Mouse (Mus musculus) kidney, adult 8-10 months (tissue): ENCODE results near the gene Gm2a.
A peak's percentile ranks its signal among the peaks of the same experiment; 100 is the strongest.

ENCODE experiments used
- DNase-seq, 2 experiments: peaks; one replicate each; pipeline ENCODE4 v3.0.0; 2022

The Gm2a gene

DNA sequence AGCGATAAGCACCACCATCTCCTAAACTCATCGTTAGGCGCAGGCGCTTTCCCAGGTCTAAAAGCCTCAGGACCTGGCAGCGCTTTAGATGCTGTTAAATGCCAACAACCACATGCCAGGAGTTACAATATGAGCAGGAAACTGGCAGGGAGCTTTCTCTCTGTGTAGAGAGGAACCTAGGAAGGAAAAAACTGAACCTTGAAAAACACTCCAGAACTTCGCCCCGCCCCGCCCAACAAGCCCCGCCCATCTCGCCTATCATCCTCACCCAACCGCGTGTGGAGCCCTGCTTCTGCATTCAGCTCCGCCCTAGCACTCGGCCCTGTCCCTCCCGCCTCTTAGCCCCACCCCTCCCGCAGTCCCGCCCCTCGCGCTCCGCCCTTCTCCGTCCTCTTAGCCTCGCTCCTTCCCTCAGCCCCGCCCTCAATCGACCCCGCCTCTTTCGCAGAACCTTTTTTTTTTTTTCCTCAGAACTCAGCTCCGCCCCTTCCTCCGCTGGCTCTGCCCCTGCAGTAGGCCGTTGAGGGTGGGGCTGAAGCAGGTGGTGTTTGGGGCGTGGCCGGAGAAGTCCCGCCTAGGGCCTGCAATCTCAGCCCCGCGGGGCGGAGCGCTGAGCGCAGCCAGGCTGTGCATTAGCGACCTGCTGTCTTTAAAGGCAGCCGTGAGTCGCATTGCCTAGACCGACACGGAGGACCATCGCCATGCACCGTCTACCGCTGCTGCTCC lies at the start of gene Gm2a:
Gene Gm2a (plus strand): TSS at position 653 of the 726 bp plus-strand sequence.
- peak; percentile 97 for DNase-seq

DNA sequence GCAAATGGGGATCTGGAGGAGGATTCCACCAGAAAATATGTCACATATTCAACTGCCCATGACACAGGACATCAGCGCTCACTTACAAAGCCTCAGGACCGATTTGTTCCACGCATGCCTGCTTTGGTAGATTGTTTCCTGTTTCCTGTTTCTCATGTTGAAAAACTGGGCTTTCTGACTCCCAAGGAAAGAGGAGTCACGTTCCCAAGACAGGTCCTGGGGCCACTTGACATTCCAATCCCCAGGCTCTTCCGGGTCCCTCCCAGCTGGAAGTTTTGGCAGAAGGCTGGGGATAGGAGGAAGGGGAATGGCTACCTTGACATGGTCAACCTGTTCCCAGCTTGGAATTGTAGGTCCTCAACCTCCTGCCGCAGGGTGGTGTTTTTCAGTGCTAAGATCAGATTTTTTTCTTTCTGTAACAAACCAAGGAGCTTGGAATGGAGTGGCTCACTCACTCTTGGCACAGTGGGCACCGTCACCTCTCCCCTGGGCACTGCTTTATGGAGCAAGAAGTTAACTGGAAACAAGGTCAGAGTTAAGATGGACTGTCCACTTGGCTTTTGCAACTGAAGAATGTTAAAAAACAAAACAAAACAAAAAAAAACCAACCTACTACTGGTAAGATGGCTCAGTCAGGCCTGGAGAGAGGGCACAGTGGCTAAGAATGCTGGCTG lies 46.9 kb upstream of the Gm2a start:
- peak in 1 of 2 experiments; percentile 32 for DNase-seq

DNA sequence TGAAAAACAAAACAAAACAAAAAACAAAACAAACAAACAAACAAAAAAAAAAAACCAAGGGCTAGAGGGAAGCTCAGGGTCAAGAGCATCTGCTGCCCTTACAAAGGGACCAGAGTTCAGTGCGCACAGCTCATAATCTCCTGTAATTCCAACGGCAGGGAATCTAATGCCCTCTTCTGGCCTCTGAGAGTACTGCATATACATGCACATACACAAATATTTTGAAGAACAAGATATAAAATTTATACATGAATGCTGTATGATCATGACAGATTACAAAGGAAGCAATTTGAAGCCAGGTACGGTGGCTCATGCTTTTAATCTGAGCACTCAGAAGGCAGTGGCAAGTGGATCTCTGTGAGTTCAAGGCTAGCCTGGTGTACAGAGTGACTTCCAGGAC lies 40.4 kb upstream of the Gm2a start:
- no peak for DNase-seq

DNA sequence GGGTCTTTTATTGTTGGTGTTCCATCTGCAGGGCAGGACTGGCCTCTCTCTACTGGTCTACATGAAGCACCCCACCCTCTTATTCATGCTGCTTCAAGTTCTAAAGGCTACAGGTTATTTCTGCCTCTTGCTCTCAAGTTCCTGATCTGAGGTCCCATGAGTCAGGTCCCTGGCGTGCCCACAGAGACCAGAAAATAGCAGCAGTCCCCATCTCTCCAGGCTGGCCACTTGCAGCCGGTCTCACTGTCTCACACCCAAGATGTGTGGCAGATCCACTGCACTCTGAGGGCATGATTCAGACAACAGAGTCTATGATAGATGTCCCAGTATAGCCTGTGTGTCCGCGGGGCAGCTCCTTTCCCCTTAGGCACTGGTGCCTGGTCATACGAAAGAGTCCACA lies 37.1 kb upstream of the Gm2a start:
- DNase-seq: no peak

DNA sequence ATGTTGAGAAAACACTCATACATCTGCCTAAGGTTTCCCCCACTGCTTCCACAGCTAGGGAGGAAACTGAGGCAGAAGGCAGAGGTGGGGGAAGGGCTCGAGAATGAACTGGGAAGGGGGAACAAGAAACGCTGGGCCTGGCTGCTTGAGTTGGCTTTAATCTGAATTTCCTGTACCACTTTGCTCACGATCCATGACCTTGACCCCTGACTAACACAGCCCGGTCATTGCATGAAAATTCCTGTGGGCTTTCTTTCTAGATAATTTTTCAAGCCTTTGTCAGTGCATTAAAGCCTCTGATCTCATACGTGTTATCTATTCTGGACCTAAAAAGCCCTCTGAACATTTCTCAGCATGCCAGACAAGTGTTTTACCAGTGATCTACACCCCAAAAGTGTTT lies 35.1 kb upstream of the Gm2a start:
- no peak for DNase-seq

DNA sequence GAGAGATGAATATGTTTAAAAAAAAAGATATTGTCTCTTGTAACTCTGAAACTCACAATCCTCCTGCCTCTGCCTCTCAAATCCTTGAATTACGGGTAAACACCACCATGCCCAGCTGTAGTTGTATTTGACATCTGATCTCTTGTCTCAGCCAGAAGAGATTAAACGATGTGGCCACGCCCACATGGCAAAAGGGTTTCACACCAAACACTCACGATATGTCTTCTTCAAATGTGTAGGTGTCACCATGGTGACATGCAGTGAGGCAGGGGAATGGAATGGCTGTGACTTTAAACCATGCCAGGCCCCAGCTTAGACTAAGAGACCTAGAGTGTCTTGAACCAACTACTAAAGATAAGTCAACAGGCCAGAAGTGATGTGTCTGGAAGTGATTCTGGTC lies 31.0 kb upstream of the Gm2a start:
- DNase-seq: no peak

DNA sequence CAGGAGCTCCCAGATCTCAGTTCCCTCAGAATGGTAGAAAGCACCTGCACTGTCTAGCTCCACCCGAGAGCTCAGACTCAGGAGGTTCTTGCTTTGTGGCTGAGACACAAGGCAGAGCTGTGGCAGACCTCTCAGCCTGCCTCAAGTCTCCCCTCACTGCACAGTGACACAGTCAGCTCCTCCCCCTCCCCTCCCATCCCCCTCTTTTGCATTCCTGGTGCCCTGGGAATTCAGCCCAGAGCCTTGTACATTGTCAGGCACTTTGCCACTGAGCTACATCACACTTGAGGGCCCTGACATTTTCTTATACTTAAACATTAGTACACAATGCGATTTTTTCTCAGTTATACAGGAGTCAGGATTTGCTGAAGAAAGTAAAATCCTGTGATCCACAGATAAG lies 28.9 kb upstream of the Gm2a start:
- no peak for DNase-seq

DNA sequence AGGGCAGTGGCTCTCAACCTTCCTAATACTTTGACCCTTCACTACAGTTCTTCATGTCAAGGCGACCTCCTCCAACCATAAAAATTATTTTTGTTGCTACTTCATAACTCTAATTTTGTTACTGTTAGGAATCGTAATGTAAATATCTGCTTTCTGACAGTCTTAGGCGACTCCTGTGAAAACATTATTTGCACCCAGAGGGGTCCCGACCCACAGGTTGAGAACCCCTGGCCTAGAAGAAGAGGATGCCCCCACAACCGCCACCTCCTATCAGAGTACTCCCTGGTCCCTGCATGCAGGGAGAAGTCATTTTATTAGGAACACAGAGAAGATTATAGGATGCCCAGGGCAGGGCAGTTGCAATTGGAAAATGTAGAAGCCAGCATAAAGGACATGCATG lies 26.6 kb upstream of the Gm2a start:
- DNase-seq: no peak

DNA sequence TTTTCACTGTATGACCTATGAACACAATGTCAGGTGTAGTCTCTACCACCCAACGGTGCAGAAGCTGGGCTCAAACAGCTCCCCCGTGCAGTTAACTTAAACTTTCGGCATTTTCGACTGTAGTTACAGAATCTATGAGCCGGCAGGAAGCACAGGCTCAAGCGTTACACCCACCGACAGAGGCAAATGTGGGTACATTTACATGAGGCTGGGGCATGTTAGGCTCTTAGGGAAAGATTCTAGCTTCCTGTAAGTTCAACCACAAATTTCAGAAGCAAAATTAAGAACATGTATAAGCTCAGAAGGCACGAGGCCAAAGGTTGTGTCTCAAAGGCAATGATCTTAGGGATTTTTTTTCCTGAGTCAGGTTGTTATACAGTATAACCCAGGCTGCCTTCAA lies 25.4 kb upstream of the Gm2a start:
- no peak for DNase-seq

DNA sequence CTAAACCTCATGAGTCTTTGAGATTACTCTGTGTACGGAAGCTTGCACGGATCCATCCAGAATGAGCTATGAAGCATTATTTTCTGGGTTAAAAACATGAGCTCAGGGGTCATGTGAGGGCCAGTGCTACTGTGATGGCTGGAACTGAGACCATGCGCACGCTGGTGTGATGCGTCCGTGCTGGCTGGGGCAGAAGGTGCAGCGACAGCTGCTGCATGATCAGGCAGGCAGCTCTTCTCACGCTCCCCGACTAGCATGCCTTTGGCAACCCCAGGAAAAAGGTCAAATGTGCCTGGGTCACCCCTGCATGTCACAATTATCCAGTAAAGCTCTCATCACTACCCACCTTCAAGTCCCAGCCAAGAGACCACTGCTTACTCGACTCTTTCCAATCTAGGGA lies 24.7 kb upstream of the Gm2a start:
- no peak for DNase-seq

DNA sequence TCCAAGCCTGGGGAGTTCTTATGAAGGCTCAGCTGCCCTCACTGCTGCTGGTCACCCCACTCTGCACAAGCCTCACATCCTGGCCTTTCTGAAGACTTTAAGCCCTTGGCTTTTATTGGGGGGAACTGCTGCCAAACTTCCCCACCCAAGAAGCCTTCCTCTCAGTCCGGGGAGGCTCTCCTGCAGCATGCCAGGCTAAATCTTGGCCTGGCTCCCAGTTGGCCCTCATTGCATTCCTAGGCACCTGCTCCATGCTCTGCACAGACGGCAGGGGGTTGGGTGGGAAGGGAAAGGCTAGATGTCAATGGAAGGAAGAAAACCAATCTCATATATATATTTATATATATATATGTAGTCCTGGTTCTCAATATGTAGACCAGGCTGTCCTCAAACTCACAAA lies 22.3 kb upstream of the Gm2a start:
- peak in 1 of 2 experiments; percentile 17 for DNase-seq

DNA sequence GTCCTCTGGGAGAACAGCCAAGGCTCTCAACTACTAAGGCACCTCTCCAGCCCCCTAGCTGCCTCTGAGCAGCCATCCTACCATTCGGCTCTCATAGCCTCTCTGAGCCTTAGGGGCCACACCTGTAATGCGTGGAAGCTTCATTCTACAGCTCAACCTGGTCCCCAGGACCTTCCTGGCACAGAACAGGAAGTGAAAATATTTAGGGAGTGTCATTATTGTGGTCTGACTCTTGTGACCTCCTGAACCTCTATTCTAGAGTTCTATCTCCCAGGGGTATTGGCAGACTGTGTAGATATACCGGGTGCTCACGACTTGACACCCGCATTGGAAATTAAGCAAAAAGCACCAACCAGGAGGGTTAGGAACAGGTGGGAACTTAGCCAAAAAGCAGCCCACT lies 21.7 kb upstream of the Gm2a start:
- no peak for DNase-seq

DNA sequence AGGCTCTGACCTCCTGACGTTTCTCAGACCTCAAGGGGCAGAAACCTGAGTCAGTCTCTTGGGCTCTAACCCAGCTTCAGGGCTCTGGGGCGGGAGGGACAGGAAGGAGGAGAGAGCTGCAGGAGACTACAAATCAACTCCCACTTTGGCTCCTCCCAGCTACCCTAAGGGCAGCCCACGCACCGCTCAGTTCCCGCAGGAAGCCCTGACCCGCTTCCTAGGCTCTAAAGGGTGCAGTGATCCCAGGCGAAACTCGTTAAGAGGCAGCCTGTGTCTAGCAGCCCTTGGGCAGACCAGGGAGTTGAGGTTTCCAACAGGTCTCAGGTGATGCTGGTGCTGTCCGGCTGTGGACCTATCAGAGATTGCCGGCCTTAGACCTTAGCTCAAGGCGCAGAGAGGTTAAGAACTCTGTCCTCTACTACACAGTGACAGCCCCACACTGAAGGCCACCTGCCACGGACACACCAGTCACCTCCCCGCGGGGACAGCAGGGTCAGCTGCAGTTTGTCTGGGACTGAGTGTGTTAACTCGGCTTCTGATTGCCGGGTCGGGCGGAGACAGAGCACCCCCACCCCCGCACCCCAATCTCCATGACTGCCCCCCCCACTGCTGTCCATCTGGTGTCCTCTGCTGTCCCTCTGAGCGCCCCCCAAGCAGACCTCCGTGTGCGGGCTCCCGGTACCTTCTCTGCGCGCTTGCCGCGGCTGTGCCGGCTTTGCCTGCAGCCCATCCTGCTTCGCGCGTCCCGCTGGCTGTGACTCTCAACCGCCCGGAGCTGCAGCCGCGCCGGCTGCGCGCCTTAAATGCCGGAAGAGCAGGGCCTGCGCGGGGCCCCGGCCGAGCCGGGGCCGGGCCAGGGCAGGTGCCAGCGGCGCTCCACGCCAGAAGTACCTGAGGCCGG lies 20.3 kb upstream of the Gm2a start, which contains the start of gene Ccdc69:
Gene Ccdc69 (minus strand): TSS at position 801 of the 901 bp plus-strand sequence.
- DNase-seq: peak; percentile 50 to 56

DNA sequence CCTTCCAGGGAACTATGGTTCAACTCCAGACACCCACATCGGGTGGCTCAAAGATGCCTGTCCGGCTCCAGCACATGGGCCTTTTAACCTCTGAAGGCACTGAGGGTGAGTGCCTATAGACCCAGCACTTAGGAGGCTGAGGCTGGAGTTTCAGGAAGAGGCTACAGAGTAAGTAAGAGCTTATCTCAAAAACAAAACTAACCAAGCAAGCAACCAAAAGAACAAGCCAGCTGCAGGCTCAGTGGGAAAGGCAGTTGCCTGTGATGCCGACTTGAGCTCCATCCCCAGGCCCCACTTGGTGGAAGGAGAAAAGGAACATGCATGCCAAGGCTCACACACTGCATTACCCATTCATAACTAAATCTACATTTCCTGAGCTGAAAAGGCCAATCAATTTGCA lies 19.4 kb upstream of the Gm2a start:
- DNase-seq: no peak

DNA sequence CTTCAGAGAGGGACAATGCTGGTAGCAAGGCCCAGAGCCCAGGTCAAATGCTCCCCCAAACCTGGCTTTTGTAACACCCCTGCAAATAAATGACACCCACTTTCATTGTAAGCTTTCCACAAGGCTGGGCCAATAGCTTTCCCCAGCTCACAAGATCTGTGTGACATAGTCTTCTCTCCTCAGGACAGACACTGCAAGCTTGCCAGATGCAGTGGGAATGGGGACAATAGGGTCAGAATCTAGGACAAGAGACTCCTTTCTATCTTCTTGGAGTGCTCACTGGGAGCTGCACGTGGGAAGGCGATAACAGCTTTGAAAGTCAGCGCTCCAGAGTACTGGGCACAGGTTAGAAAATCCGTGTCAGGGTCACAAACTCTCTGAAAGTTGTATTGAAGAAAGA lies 18.7 kb upstream of the Gm2a start:
- no peak for DNase-seq

DNA sequence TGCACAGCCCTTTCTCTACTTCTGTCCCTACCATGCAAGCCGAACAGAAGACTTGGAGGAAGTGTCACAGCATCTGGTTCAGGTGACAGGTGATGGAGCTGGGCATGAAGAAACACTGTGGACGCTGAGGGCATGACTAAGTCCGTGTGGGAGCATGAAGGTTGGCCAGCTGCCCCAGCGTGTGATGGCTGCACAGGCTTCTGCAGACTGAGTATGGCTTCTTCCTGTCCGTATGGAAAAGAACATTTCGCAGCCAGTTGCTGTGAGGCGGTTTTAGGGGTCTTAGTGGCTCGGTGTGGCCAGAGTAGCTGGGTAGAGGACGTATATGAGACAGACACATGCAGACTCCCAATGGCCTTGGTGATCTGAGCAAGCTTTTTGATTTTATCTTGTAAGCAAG lies 16.7 kb upstream of the Gm2a start:
- DNase-seq: no peak

DNA sequence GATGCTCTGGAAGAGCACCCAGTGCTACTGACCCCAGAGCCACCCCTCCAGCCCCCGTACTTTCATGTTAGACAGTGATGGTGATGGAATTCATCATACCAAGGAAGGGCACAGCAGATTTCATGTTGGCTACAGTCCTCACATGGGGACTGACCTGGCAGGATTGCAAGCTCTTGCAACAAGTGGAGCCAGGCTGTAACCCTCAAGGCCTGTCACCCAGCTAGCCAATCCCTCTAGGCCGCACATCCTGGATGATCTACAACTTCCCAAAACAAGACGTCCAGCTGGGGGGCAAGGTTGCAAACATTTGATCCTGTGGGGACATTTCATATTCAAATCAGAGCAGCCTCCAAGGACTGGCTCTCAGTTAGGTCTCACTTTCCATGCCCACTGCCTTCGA lies 13.3 kb upstream of the Gm2a start:
- DNase-seq: no peak

DNA sequence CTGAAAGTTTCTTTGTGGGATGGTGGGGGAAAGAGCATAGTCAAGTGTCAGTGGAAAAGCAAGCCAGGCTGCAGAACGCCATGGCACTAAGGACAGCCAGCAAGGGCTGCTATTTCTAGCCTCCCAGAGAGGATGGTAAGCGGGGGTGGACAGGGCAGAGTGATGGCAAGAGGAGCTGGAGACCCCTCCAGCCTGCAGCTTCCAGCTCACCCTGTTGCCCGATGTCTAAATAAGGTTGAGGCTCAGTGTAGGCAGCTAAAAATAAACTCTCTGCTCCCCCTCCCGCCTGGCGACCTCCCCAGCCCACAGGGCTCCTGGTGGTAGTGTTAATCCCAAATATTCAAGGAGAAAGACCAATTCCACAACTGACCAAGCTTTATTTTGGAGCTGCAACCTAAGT lies 12.5 kb upstream of the Gm2a start:
- DNase-seq: no peak

DNA sequence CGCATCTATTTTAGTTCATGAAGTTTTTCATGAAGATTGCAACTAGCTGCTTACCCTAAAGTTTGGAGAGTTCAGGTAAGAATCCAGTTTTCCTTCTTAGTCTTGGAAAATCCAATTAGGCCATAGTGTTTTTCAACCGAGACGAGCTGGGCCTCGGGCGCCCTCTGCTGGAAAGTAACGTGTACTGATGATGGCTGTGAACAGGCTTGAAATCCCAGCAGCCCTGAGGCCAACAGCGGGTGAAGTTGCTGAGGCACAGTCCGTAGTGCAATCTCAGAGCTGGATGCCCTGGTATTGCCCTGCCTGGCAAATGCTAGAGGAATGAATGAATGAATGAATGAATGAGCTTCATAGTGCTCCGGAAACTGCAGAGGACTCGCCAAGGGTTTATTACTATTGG lies 10.9 kb upstream of the Gm2a start:
- peak in 1 of 2 experiments; percentile 77 for DNase-seq

DNA sequence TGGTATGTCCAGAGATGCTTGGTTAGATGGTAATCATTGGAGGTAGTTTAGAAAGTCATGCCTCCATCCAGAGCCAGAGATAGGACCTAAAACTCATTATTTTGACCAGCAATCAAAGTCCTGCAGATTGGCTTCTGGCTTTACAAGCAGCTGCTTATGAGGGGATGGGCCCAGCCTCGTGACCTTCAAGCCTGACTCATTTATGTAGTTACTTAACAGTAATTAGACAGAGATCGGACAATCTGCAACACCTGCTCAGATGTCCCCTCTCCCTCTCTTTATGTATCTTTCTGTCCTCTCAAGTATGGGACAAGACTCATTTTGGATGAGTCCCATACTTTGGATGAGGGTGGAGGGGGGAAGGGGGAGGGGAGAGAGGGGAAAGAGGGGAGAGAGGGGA lies 8.0 kb upstream of the Gm2a start:
- no peak for DNase-seq

DNA sequence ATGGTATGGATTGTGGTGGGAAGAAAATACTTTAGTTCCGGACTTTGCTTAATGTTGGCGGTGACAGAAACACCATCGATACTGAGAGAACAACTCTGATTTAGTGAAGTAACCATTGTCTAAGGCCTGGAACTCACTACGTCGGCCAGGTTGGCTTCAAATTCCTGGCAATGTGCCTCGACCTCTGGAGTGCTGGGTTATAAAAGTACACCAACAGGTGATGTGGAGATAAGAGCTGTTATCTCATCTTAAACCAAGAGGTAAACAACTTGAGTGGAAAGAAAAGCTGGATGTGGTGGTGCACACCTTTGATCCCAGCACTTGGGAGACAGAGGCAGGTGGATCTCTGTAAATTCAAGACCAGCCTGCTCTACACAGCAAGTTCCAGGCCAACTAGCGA lies 4.8 kb upstream of the Gm2a start:
- DNase-seq: no peak

DNA sequence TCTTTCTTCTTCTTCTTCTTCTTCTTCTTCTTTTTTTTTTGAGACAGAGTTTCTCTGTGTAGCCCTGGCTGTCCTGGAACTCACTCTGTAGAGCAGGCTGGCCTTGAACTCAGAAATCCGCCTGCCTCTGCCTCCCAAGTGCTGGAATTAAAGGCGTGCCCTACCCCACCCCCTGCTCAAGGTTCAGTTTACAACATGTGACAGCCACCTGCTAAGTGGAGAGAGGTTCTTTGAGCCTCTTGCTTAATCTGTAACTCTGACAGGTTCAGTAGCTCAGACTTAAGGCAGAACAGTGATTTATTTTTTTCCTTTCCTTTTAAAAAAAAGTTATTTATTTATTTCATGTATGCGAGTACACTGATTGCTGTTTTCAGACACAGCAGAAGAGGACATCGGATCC lies 1.6 kb upstream of the Gm2a start:
- peak; percentile 57 to 60 for DNase-seq

DNA sequence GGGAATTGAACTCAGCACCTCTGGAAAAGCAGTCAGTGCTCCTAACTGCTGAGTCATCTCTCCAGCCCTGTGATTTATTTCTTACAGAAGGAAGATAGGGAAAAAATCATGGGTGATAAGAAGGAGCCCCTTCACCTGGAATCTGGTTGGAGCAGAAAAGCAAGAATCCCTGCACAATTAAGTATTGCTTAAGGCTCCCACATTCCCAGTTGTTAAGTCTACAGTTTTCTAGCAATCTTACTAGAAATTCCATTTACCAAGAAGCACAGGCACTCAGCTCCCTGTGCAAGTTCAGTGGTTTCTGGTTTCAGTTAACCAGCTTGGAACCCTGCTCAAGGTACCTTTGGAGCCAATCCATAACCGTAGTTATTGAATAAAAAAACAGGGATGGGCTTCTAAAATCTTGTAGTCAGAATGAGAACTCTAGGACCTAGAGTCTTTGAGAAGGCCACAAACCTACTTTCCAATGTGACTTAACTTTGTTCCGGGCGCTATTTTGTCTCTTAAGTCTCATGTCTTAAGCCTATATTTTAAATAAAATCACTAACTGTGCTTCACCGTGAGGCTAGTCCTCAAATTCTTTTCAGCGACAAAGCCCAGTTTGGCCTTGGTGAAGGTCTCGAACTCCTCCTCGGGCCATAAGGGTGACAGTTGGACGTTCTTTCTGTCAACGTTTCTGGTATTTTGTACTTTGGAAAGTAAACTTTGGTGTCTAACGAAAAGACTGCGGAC lies 1.0 kb upstream of the Gm2a start:
- peak; percentile 31 to 65 for DNase-seq
